Mouse (Mus musculus): ENCODE results near the gene Ptgr1. TPM values are rescaled to one million over a fixed set of nuclear protein-coding genes. Genes with fewer than 3 reads are reported as not detected.

Ptgr1 gene
- total and polyA plus RNA-seq, 2 experiments: 1.4 to 4.1 TPM

DNA sequence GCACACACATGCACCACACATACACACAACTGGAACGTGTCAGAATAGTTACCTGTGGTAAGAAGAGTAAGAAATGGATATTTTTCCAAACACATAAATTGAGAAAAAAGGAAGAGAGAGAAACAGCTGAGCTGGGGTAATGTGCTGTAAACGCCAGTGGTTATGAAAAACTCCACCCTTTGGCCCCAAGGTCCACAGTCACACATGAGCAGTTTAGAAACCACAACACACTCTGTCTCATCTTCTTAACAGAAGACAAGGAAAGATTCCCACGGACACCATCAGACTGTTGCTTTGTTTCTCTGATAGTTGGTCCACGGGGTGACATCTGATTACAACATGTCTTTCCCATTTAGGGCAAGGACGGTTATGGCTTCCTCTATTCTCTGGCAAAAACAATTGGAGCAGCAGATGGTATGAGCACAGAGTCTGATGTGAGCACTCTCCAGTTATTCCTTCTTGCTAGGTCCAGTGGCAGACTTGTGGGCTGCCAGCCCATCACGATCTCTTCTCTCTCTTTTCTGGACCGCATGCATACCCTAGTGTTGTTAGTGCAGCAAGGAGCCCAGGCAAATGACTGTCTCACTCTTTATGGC is 2.5 kb upstream of the Ptgr1 start:
- Histone ChIP-seq H3K27me3 (ENCODE audit: control insufficient read depth, insufficient read depth, low read length) (0 out of 2 replicates have a peak, but pooled peaks cover 2% of the 10 kb centered on the region), H3K4me3 (ENCODE audit: insufficient read depth, low read depth, low read length) (no peak overlapping the region), H3K4me1 (ENCODE audit: control insufficient read depth, insufficient read depth, low read length) (peaks cover 6% of the 10 kb centered on the region), H3K36me3 (ENCODE audit: control insufficient read depth, insufficient read depth, low read length) (no peaks in the 10 kb centered on the region), H3K9ac (ENCODE audit: low read depth, low read length) (no peak overlapping the region), H3K79me2 (ENCODE audit: control insufficient read depth, insufficient read depth, low read length) (no peaks in the 10 kb centered on the region), H3K27ac (replicated peaks; ENCODE audit: insufficient read depth, low read depth, low read length) (no peak overlapping the region)
- 79% methylated on average over 7 of the region's 7 CpGs for WGBS
- no peak for DNase-seq (ENCODE audit: extremely low read depth, low read depth, low spot score)
- TF ChIP-seq POLR2A (IDR thresholded peaks at IDR 0.05; ENCODE audit: extremely low read depth, insufficient read depth, low read length): no peak
- no peak for TF ChIP-seq CTCF (IDR thresholded peaks at IDR 0.05; ENCODE audit: low read depth, low read length)

DNA sequence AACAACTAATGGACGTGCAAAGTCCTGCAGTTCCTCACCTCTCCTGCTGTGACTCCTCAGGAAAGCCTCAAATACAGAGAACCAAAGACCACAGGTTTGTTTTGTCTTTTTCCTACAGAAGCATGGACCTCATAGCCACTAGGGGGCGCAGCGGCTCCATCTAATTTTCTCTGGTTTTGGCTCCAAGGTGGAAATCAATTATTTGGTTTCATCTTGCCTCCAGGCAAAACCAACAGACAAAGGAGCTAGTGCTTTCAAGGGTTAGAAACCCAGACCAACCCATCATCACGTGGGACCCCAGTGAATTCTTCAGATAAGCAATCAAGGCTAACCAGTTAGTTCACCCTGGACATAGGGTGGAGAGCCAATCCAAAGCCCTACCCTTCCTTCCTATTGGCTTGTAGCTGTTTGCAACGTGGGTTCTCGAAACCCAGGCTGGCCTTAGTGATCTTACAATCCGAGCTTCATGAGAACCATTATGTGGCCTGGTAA is 1.7 kb downstream of the Ptgr1 start:
- TF ChIP-seq POLR2A (IDR thresholded peaks at IDR 0.05; ENCODE audit: extremely low read depth, insufficient read depth, low read length) (no peak), CTCF (IDR thresholded peaks at IDR 0.05; ENCODE audit: low read depth, low read length) (peak; percentile 70)
- peak; percentile 73 for DNase-seq (ENCODE audit: extremely low read depth, low read depth, low spot score)
- H3K4me1 ChIP-seq (ENCODE audit: control insufficient read depth, insufficient read depth, low read length): peaks cover 6% of the 10 kb centered on the region
- H3K27ac ChIP-seq (replicated peaks; ENCODE audit: insufficient read depth, low read depth, low read length): no peak overlapping the region
- no peak overlapping the region for H3K4me3 ChIP-seq (ENCODE audit: insufficient read depth, low read depth, low read length)
- no peaks in the 10 kb centered on the region for H3K36me3 ChIP-seq (ENCODE audit: control insufficient read depth, insufficient read depth, low read length)
- no peaks in the 10 kb centered on the region for H3K27me3 ChIP-seq (ENCODE audit: control insufficient read depth, insufficient read depth, low read length)
- H3K9ac ChIP-seq (ENCODE audit: low read depth, low read length): no peak overlapping the region
- H3K79me2 ChIP-seq (ENCODE audit: control insufficient read depth, insufficient read depth, low read length): no peaks in the 10 kb centered on the region
- WGBS: 8% methylated on average over 7 of the region's 7 CpGs

GRCm38 (mm10) chr4:58982806-58983205 is 4.1 kb downstream of the Ptgr1 start:
- no peaks in the 10 kb centered on the region for H3K79me2 ChIP-seq (ENCODE audit: control insufficient read depth, insufficient read depth, low read length)
- H3K36me3 ChIP-seq (ENCODE audit: control insufficient read depth, insufficient read depth, low read length): no peaks in the 10 kb centered on the region; the same call in 1 of the 2 replicates
- 92% methylated on average over 8 of the region's 8 CpGs for WGBS
- peaks cover 6% of the 10 kb centered on the region for H3K4me1 ChIP-seq (ENCODE audit: control insufficient read depth, insufficient read depth, low read length)
- H3K27me3 ChIP-seq (ENCODE audit: control insufficient read depth, insufficient read depth, low read length): no peaks in the 10 kb centered on the region
- no peak for DNase-seq (ENCODE audit: extremely low read depth, low read depth, low spot score)
- no peak overlapping the region for H3K9ac ChIP-seq (ENCODE audit: low read depth, low read length)
- H3K4me3 ChIP-seq (ENCODE audit: insufficient read depth, low read depth, low read length): no peak overlapping the region
- TF ChIP-seq CTCF (IDR thresholded peaks at IDR 0.05; ENCODE audit: low read depth, low read length) (no peak), POLR2A (IDR thresholded peaks at IDR 0.05; ENCODE audit: extremely low read depth, insufficient read depth, low read length) (no peak)
- no peak overlapping the region for H3K27ac ChIP-seq (replicated peaks; ENCODE audit: insufficient read depth, low read depth, low read length)

DNA sequence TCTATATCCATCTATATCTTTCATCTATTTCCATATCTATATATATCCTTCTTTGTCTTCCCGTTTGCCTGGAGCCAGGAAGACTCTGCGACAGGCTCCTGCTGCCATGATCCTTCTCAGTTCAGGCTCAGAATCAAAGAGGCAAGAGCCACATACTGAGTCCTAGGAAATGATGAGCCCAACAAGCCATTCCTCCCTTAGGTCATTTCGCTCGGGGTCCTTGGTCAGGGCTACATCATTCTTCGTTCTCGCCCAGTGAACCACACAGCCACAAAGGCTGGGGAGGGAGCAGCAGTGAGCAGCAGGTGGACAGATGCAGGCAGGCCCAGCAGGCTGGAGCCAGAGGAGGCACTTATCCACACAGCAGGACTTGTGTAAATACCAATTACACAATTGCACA is 5.5 kb downstream of the Ptgr1 start:
- WGBS: 95% methylated on average over 6 of the region's 6 CpGs
- H3K36me3 ChIP-seq (ENCODE audit: control insufficient read depth, insufficient read depth, low read length): no peaks in the 10 kb centered on the region; the same call in 1 of the 2 replicates
- TF ChIP-seq POLR2A (IDR thresholded peaks at IDR 0.05; ENCODE audit: extremely low read depth, insufficient read depth, low read length) (no peak), CTCF (IDR thresholded peaks at IDR 0.05; ENCODE audit: low read depth, low read length) (no peak)
- H3K4me1 ChIP-seq (ENCODE audit: control insufficient read depth, insufficient read depth, low read length): peaks cover 6% of the 10 kb centered on the region
- no peak overlapping the region for H3K4me3 ChIP-seq (ENCODE audit: insufficient read depth, low read depth, low read length)
- no peak overlapping the region for H3K27ac ChIP-seq (replicated peaks; ENCODE audit: insufficient read depth, low read depth, low read length)
- no peaks in the 10 kb centered on the region for H3K79me2 ChIP-seq (ENCODE audit: control insufficient read depth, insufficient read depth, low read length)
- H3K9ac ChIP-seq (ENCODE audit: low read depth, low read length): no peak overlapping the region
- no peak for DNase-seq (ENCODE audit: extremely low read depth, low read depth, low spot score)
- H3K27me3 ChIP-seq (ENCODE audit: control insufficient read depth, insufficient read depth, low read length): no peaks in the 10 kb centered on the region

- Histone ChIP-seq H3K4me1 (ENCODE audit: control insufficient read depth, insufficient read depth, low read length) (no peaks in the 10 kb centered on the region), H3K27me3 (ENCODE audit: control insufficient read depth, insufficient read depth, low read length) (no peaks in the 10 kb centered on the region), H3K27ac (replicated peaks; ENCODE audit: insufficient read depth, low read depth, low read length) (no peak overlapping the region), H3K9ac (ENCODE audit: low read depth, low read length) (no peak overlapping the region), H3K36me3 (ENCODE audit: control insufficient read depth, insufficient read depth, low read length) (no peaks in the 10 kb centered on the region; the same call in 1 of the 2 replicates), H3K79me2 (ENCODE audit: control insufficient read depth, insufficient read depth, low read length) (no peaks in the 10 kb centered on the region), H3K4me3 (ENCODE audit: insufficient read depth, low read depth, low read length) (no peak overlapping the region)
- TF ChIP-seq CTCF (IDR thresholded peaks at IDR 0.05; ENCODE audit: low read depth, low read length) (no peak), POLR2A (IDR thresholded peaks at IDR 0.05; ENCODE audit: extremely low read depth, insufficient read depth, low read length) (no peak)
- 90% methylated on average over 5 of the region's 5 CpGs for WGBS
- DNase-seq (ENCODE audit: extremely low read depth, low read depth, low spot score): no peak
Measured at GRCm38 (mm10) chr4:58975711-58976110, 11.2 kb downstream of the Ptgr1 start.

- TF ChIP-seq POLR2A (IDR thresholded peaks at IDR 0.05; ENCODE audit: extremely low read depth, insufficient read depth, low read length): no peak
- TF ChIP-seq CTCF (IDR thresholded peaks at IDR 0.05; ENCODE audit: low read depth, low read length): no peak
- no peaks in the 10 kb centered on the region for H3K36me3 ChIP-seq (ENCODE audit: control insufficient read depth, insufficient read depth, low read length)
- H3K79me2 ChIP-seq (ENCODE audit: control insufficient read depth, insufficient read depth, low read length): no peaks in the 10 kb centered on the region
- no peak overlapping the region for H3K27ac ChIP-seq (replicated peaks; ENCODE audit: insufficient read depth, low read depth, low read length)
- H3K4me3 ChIP-seq (ENCODE audit: insufficient read depth, low read depth, low read length): no peak overlapping the region
- H3K9ac ChIP-seq (ENCODE audit: low read depth, low read length): no peak overlapping the region
- no peaks in the 10 kb centered on the region for H3K27me3 ChIP-seq (ENCODE audit: control insufficient read depth, insufficient read depth, low read length)
- 92% methylated on average over 4 of the region's 4 CpGs for WGBS
- no peaks in the 10 kb centered on the region for H3K4me1 ChIP-seq (ENCODE audit: control insufficient read depth, insufficient read depth, low read length)
- no peak for DNase-seq (ENCODE audit: extremely low read depth, low read depth, low spot score)
Measured at GRCm38 (mm10) chr4:58970678-58971077, 16.2 kb downstream of the Ptgr1 start.

Measured in liver, adult 2 months (tissue).